Mouse (Mus musculus): ENCODE results near the gene Eya2. TPM values are rescaled to one million over a fixed set of nuclear protein-coding genes. Genes with fewer than 3 reads are reported as not detected.

The Eya2 gene
- polyA plus RNA-seq, 1 experiment from 2014 or later = 15.5 TPM

GRCm38 (mm10) chr2:165603775-165604174 is 8.9 kb downstream of the Eya2 start:
- H3K4me2 ChIP-seq (replicated peaks; ENCODE audit: low read depth) = no peak overlapping the region
- H3K27me3 ChIP-seq (ENCODE audit: control insufficient read depth, insufficient read depth, low read length) = no peaks in the 10 kb centered on the region
- DNase-seq (ENCODE audit: low spot score) (no peak), ATAC-seq (ENCODE audit: low FRiP score, low TSS enrichment) (no peak)
- no peaks in the 10 kb centered on the region for H3K4me1 ChIP-seq (replicated peaks; ENCODE audit: control insufficient read depth, insufficient read depth)
- no peaks in the 10 kb centered on the region for H3K36me3 ChIP-seq (ENCODE audit: control insufficient read depth, insufficient read depth, low read length)
- TF ChIP-seq EP300 (optimal IDR thresholded peaks at IDR 0.05) = no peak
- TF ChIP-seq CTCF (IDR thresholded peaks at IDR 0.05; ENCODE audit: low read depth) = no peak
- no peak overlapping the region for H3K27ac ChIP-seq (replicated peaks)
- WGBS = 73% methylated on average over 8 of the region's 8 CpGs
- no peaks in the 10 kb centered on the region for H3K9me3 ChIP-seq (ENCODE audit: control insufficient read depth, low read length)
- no peak overlapping the region for H3K9ac ChIP-seq (ENCODE audit: low read length)
- H3K4me3 ChIP-seq (ENCODE audit: low read depth, low read length) = no peak overlapping the region

GRCm38 (mm10) chr2:165611551-165612253 is 16.9 kb downstream of the Eya2 start:
- no peak overlapping the region for H3K27ac ChIP-seq (replicated peaks)
- H3K4me3 ChIP-seq (ENCODE audit: low read depth, low read length) = no peak overlapping the region
- WGBS = 65% methylated on average over 7 of the region's 7 CpGs
- no peaks in the 10 kb centered on the region for H3K36me3 ChIP-seq (ENCODE audit: control insufficient read depth, insufficient read depth, low read length)
- H3K27me3 ChIP-seq (ENCODE audit: control insufficient read depth, insufficient read depth, low read length) = no peaks in the 10 kb centered on the region
- no peak overlapping the region for H3K4me2 ChIP-seq (replicated peaks; ENCODE audit: low read depth)
- no peaks in the 10 kb centered on the region for H3K4me1 ChIP-seq (replicated peaks; ENCODE audit: control insufficient read depth, insufficient read depth)
- no peak for TF ChIP-seq EP300 (optimal IDR thresholded peaks at IDR 0.05)
- no peak for TF ChIP-seq CTCF (IDR thresholded peaks at IDR 0.05; ENCODE audit: low read depth)
- no peak for ATAC-seq (ENCODE audit: low FRiP score, low TSS enrichment)
- DNase-seq (ENCODE audit: low spot score) = no peak
- no peaks in the 10 kb centered on the region for H3K9me3 ChIP-seq (ENCODE audit: control insufficient read depth, low read length)
- no peak overlapping the region for H3K9ac ChIP-seq (ENCODE audit: low read length)

DNA sequence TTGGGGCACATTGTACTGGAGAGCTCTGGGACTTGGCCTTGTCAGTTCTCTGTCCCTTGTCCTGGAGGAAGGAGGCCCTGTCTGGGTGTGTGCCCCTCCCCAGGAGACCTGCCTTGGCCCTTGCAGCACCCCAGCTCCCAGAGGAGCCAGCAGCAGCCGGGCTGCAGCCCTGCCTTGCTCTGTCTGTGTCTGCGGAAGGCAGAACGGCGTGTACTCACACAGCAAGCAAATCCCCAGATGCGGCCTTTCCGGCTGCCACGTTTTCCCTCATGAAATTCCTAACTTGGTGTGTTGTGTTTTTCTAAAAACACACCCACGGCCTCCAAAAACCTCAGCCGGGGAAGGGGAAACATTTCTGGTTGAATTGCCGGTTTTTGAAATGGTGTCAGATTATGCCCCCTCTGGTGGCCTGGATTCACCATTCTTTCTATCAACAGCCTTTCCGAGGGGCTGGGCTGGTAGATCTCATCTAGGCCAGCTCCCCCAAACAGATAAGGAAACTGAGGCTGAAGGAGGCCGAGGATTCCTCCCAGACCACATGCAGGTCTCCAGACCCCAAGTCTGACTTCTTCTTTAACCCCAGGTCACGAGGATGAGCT is 19.0 kb downstream of the Eya2 start:
- Histone ChIP-seq H3K27ac (replicated peaks) (no peak overlapping the region), H3K4me2 (replicated peaks; ENCODE audit: low read depth) (no peak overlapping the region), H3K27me3 (ENCODE audit: control insufficient read depth, insufficient read depth, low read length) (no peaks in the 10 kb centered on the region), H3K9me3 (ENCODE audit: control insufficient read depth, low read length) (no peaks in the 10 kb centered on the region), H3K9ac (ENCODE audit: low read length) (no peak overlapping the region), H3K4me3 (ENCODE audit: low read depth, low read length) (no peak overlapping the region), H3K36me3 (ENCODE audit: control insufficient read depth, insufficient read depth, low read length) (no peaks in the 10 kb centered on the region), H3K4me1 (replicated peaks; ENCODE audit: control insufficient read depth, insufficient read depth) (no peaks in the 10 kb centered on the region)
- 62% methylated on average over 13 of the region's 13 CpGs for WGBS
- ATAC-seq (ENCODE audit: low FRiP score, low TSS enrichment) (peak; percentile 42; the same call in 1 of the 2 replicates), DNase-seq (ENCODE audit: low spot score) (no peak)
- TF ChIP-seq EP300 (optimal IDR thresholded peaks at IDR 0.05) (no peak), CTCF (IDR thresholded peaks at IDR 0.05; ENCODE audit: low read depth) (peak; percentile 19; the same call in 1 of the 2 replicates)

GRCm38 (mm10) chr2:165621488-165621887 is 26.7 kb downstream of the Eya2 start:
- DNase-seq (ENCODE audit: low spot score) (peak; percentile 35), ATAC-seq (ENCODE audit: low FRiP score, low TSS enrichment) (peak; percentile 54; the same call in 1 of the 2 replicates)
- Histone ChIP-seq H3K9me3 (ENCODE audit: control insufficient read depth, low read length) (no peaks in the 10 kb centered on the region), H3K9ac (ENCODE audit: low read length) (no peak overlapping the region), H3K4me2 (replicated peaks; ENCODE audit: low read depth) (no peak overlapping the region), H3K4me3 (ENCODE audit: low read depth, low read length) (no peak overlapping the region), H3K4me1 (replicated peaks; ENCODE audit: control insufficient read depth, insufficient read depth) (no peaks in the 10 kb centered on the region), H3K27me3 (ENCODE audit: control insufficient read depth, insufficient read depth, low read length) (no peaks in the 10 kb centered on the region), H3K36me3 (ENCODE audit: control insufficient read depth, insufficient read depth, low read length) (no peaks in the 10 kb centered on the region), H3K27ac (replicated peaks) (0 out of 2 replicates have a peak overlapping the region, but pooled peaks have one; percentile 18)
- 68% methylated on average over 2 of the region's 2 CpGs for WGBS
- TF ChIP-seq CTCF (IDR thresholded peaks at IDR 0.05; ENCODE audit: low read depth) (no peak), EP300 (optimal IDR thresholded peaks at IDR 0.05) (no peak)

- Histone ChIP-seq H3K36me3 (ENCODE audit: control insufficient read depth, insufficient read depth, low read length) (no peaks in the 10 kb centered on the region), H3K4me3 (ENCODE audit: low read depth, low read length) (no peak overlapping the region), H3K4me2 (replicated peaks; ENCODE audit: low read depth) (no peak overlapping the region), H3K27ac (replicated peaks) (no peak overlapping the region), H3K9me3 (ENCODE audit: control insufficient read depth, low read length) (no peaks in the 10 kb centered on the region), H3K27me3 (ENCODE audit: control insufficient read depth, insufficient read depth, low read length) (no peaks in the 10 kb centered on the region), H3K9ac (ENCODE audit: low read length) (no peak overlapping the region), H3K4me1 (replicated peaks; ENCODE audit: control insufficient read depth, insufficient read depth) (no peaks in the 10 kb centered on the region)
- no peak for TF ChIP-seq EP300 (optimal IDR thresholded peaks at IDR 0.05)
- TF ChIP-seq CTCF (IDR thresholded peaks at IDR 0.05; ENCODE audit: low read depth) = no peak
- DNase-seq (ENCODE audit: low spot score) = no peak
- ATAC-seq (ENCODE audit: low FRiP score, low TSS enrichment) = no peak
- WGBS = 59% methylated on average over 3 of the region's 3 CpGs
Observed at GRCm38 (mm10) chr2:165622596-165622995, 27.8 kb downstream of the Eya2 start.

DNA sequence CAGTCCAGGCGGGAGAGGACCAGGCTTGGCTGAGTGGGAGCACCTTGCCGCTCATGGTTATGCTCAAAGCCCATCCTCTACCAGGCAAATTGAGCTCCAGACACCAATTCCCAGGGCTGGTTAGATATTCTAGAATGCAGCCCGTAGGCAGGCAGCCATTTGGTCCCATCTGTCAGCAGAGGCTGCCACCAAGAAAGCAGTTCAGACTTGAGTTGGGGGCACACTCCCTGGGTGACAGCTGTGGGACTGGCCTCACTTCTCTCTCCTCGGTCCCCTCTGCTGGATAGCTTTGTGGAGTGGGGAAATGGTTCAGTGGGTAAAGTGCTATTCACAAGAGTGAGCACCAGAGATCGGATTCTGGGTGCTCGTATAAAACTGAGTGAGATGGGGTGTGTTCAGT is 32.0 kb downstream of the Eya2 start:
- 83% methylated on average over 6 of the region's 6 CpGs for WGBS
- TF ChIP-seq CTCF (IDR thresholded peaks at IDR 0.05; ENCODE audit: low read depth) (no peak), EP300 (optimal IDR thresholded peaks at IDR 0.05) (no peak)
- no peak for DNase-seq (ENCODE audit: low spot score)

More for the DNA sequence above, 32.0 kb downstream of the Eya2 start:
- Histone ChIP-seq H3K4me2 (replicated peaks; ENCODE audit: low read depth) (no peak overlapping the region), H3K27ac (replicated peaks) (no peak overlapping the region), H3K9ac (ENCODE audit: low read length) (no peak overlapping the region), H3K36me3 (ENCODE audit: control insufficient read depth, insufficient read depth, low read length) (no peaks in the 10 kb centered on the region), H3K27me3 (ENCODE audit: control insufficient read depth, insufficient read depth, low read length) (no peaks in the 10 kb centered on the region), H3K9me3 (ENCODE audit: control insufficient read depth, low read length) (no peaks in the 10 kb centered on the region), H3K4me3 (ENCODE audit: low read depth, low read length) (no peak overlapping the region), H3K4me1 (replicated peaks; ENCODE audit: control insufficient read depth, insufficient read depth) (no peaks in the 10 kb centered on the region)
- no peak for ATAC-seq (ENCODE audit: low FRiP score, low TSS enrichment)
